In the genomic region with DNA sequence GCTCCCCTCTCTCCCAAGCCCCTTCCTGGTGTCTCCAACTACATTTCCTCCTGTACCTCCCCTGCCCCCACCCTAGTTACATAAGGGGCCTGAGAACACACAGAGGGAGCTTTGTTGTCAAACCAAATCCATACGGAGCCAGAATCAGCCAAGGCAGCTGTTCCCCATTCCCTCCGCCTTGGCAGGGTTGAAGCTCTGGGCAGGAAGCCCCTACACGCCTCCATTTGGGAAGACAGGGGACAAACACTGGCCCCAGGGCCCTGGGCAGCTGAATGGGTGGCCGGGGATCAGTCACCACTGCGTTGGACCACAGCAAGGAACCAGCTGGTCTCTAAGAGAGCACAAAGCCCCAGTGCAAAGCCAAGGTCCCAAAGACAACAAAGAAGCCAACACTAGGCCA, we compare ENCODE assay signal across 8 mouse cellular contexts. TPM values are rescaled to one million over a fixed set of nuclear protein-coding genes. Genes with fewer than 3 reads are reported as not detected.
DNase-seq lines count a peak whose midpoint lies in the region; ATAC-seq and TF ChIP-seq lines count a peak whose summit lies in the region.

No protein-coding gene starts in this region.

- no peak for ATAC-seq in kidney, embryonic 16.5 days (ENCODE audit: low FRiP score, low TSS enrichment)
- no peak for ATAC-seq in embryonic facial prominence, embryonic 12.5 days (ENCODE audit: insufficient number of reproducible peaks, insufficient read depth, low FRiP score, low TSS enrichment)
- peak; percentile 18; the same call in 1 of the 2 replicates for ATAC-seq in heart, embryonic 15.5 days (replicated peaks; ENCODE audit: insufficient number of reproducible peaks, insufficient read depth, low FRiP score, low read depth)
- peak; percentile 87 for ATAC-seq in lung, postnatal 0 days

- TF ChIP-seq CTCF in lung, postnatal 0 days (IDR thresholded peaks at IDR 0.05): no peak

- no peak overlapping the region for H3K4me2 ChIP-seq in kidney, embryonic 16.5 days (replicated peaks; ENCODE audit: low read depth, low read length)
- H3K4me2 ChIP-seq in embryonic facial prominence, embryonic 12.5 days (replicated peaks): 0 out of 2 replicates have a peak overlapping the region, but pooled peaks have one; percentile 7
- H3K4me2 ChIP-seq in heart, embryonic 15.5 days: no peak overlapping the region
- no peak overlapping the region for H3K4me2 ChIP-seq in lung, postnatal 0 days (replicated peaks; ENCODE audit: low read depth, low read length)

- TF ChIP-seq EP300 in lung, postnatal 0 days (IDR thresholded peaks at IDR 0.05): peak; percentile 62

- peaks cover 13% of the 10 kb centered on the region; the same call in 1 of the 2 replicates for H3K4me1 ChIP-seq in kidney, embryonic 16.5 days (ENCODE audit: insufficient read depth, low read length)
- H3K4me1 ChIP-seq in embryonic facial prominence, embryonic 12.5 days: peaks cover 52% of the 10 kb centered on the region
- peaks cover 54% of the 10 kb centered on the region for H3K4me1 ChIP-seq in heart, embryonic 15.5 days (replicated peaks)
- peaks cover 18% of the 10 kb centered on the region; the same call in 1 of the 2 replicates for H3K4me1 ChIP-seq in lung, postnatal 0 days (ENCODE audit: insufficient read depth, low read depth, low read length)

- DNase-seq in kidney, postnatal 4 days: peak; percentile 56 to 61
- peak; percentile 86 to 88 for DNase-seq in layer of hippocampus, postnatal 36 days
- DNase-seq in lung, postnatal 0 days (ENCODE audit: low spot score): peak; percentile 88
- no peak for DNase-seq in MN1 (ENCODE audit: low spot score)
- no peak for DNase-seq in spleen, adult 12 weeks (ENCODE audit: low spot score)

- no peak overlapping the region for H3K9ac ChIP-seq in kidney, embryonic 16.5 days (replicated peaks; ENCODE audit: low read length)
- H3K9ac ChIP-seq in embryonic facial prominence, embryonic 12.5 days: no peak overlapping the region
- no peak overlapping the region for H3K9ac ChIP-seq in heart, embryonic 15.5 days
- H3K9ac ChIP-seq in lung, postnatal 0 days (replicated peaks; ENCODE audit: low read depth): no peak overlapping the region

- H3K36me3 ChIP-seq in kidney, embryonic 16.5 days (ENCODE audit: insufficient read depth, low read length): no peaks in the 10 kb centered on the region
- H3K36me3 ChIP-seq in embryonic facial prominence, embryonic 12.5 days: no peaks in the 10 kb centered on the region
- no peaks in the 10 kb centered on the region for H3K36me3 ChIP-seq in heart, embryonic 15.5 days
- no peaks in the 10 kb centered on the region for H3K36me3 ChIP-seq in lung, postnatal 0 days (ENCODE audit: insufficient read depth, low read length)

- H3K27ac ChIP-seq in kidney, embryonic 16.5 days (ENCODE audit: low read length): no peak overlapping the region
- H3K27ac ChIP-seq in embryonic facial prominence, embryonic 12.5 days: peak overlapping the region; percentile 83
- H3K27ac ChIP-seq in heart, embryonic 15.5 days: peak overlapping the region; percentile 6; the same call in 1 of the 2 replicates
- peak overlapping the region; percentile 66 for H3K27ac ChIP-seq in lung, postnatal 0 days (ENCODE audit: low read length)

- H3K27me3 ChIP-seq in kidney, embryonic 16.5 days (ENCODE audit: insufficient read depth, low read length): no peaks in the 10 kb centered on the region
- no peaks in the 10 kb centered on the region for H3K27me3 ChIP-seq in embryonic facial prominence, embryonic 12.5 days
- H3K27me3 ChIP-seq in heart, embryonic 15.5 days: no peaks in the 10 kb centered on the region
- no peaks in the 10 kb centered on the region for H3K27me3 ChIP-seq in lung, postnatal 0 days (replicated peaks; ENCODE audit: insufficient read depth, low read length)

- no peak overlapping the region for H3K4me3 ChIP-seq in kidney, embryonic 16.5 days (ENCODE audit: low read length)
- no peak overlapping the region for H3K4me3 ChIP-seq in embryonic facial prominence, embryonic 12.5 days
- no peak overlapping the region for H3K4me3 ChIP-seq in heart, embryonic 15.5 days
- H3K4me3 ChIP-seq in lung, postnatal 0 days (ENCODE audit: low read depth, low read length): no peak overlapping the region

- no peaks in the 10 kb centered on the region for H3K9me3 ChIP-seq in kidney, embryonic 16.5 days (ENCODE audit: low read length)
- no peaks in the 10 kb centered on the region for H3K9me3 ChIP-seq in embryonic facial prominence, embryonic 12.5 days
- no peaks in the 10 kb centered on the region for H3K9me3 ChIP-seq in heart, embryonic 15.5 days (replicated peaks)
- no peaks in the 10 kb centered on the region for H3K9me3 ChIP-seq in lung, postnatal 0 days (ENCODE audit: low read length)

- WGBS in kidney, embryonic 16.5 days: 52% methylated on average over 5 of the region's 5 CpGs
- WGBS in embryonic facial prominence, embryonic 12.5 days: 9% methylated on average over 5 of the region's 5 CpGs
- WGBS in heart, embryonic 15.5 days: 65% methylated on average over 5 of the region's 5 CpGs
- WGBS in lung, postnatal 0 days: 53% methylated on average over 5 of the region's 5 CpGs

RNA-seq across cellular contexts. Expression of gene St3gal4, which starts 10.2 kb away (rescaled TPM):
- 19.4 and 20.0 TPM in 2 replicates for polyA plus RNA-seq in kidney, embryonic 16.5 days (2015; fragmentation: Nextera tagmentation; extraction: Ambion mirVana)
- 32.4 and 35.9 TPM in 2 replicates for polyA plus RNA-seq in embryonic facial prominence, embryonic 12.5 days (2016; fragmentation: Nextera tagmentation; extraction: Ambion mirVana)
- 22.3 and 23.0 TPM in 2 replicates for polyA plus RNA-seq in heart, embryonic 15.5 days (2015; fragmentation: Nextera tagmentation; extraction: Ambion mirVana)
- 10 to 100 TPM; 25.0 to 25.7 TPM for total RNA-seq in layer of hippocampus, postnatal 36 days (2021)
- 50.0 and 55.7 TPM in 2 replicates for polyA plus RNA-seq in lung, postnatal 0 days (2015; fragmentation: Nextera tagmentation; extraction: Ambion mirVana)

Comparison
In these comparisons a context has a peak if more than half of its experiments do, and no peak if none do; other contexts are left out.
1. DNase-seq: peak in kidney, postnatal 4 days (2 of 2), layer of hippocampus, postnatal 36 days (2 of 2) and lung, postnatal 0 days (single experiment); none in MN1 (single experiment) and spleen, adult 12 weeks (single experiment).
2. ATAC-seq: peak in heart, embryonic 15.5 days (single experiment) and lung, postnatal 0 days (single experiment); none in kidney, embryonic 16.5 days (single experiment) and embryonic facial prominence, embryonic 12.5 days (single experiment).